In genomic region chr3:105012696-105013313, GRCm38 (mm10) we compare ENCODE assay signal across 41 mouse cellular contexts. TPM values are rescaled to one million over a fixed set of nuclear protein-coding genes. Genes with fewer than 3 reads are reported as not detected.
DNase-seq lines count a peak whose midpoint lies in the region; ATAC-seq and TF ChIP-seq lines count a peak whose summit lies in the region.
"Had no signal": no experiment of that assay in that cellular context is flagged by ENCODE, and none has a peak within 500 bp of the region (broad histone marks: within the 10 kb centered on the region; RNA-seq: fewer than 3 reads in every experiment).

No protein-coding gene starts in this region.

- H3K27ac ChIP-seq in heart, embryonic 12.5 days (ENCODE audit: poor library complexity, severe bottlenecking) = peak overlapping the region; percentile 14; the same call in 1 of the 2 replicates
- no peak overlapping the region for H3K27ac ChIP-seq in heart, embryonic 11.5 days (ENCODE audit: low read depth, low read length)
- no peak overlapping the region for H3K27ac ChIP-seq in cerebellum, adult 2 months (ENCODE audit: insufficient read depth, low read length)
- H3K27ac ChIP-seq: embryonic facial prominence, embryonic 13.5 days; hindbrain, embryonic 14.5 days; limb, embryonic 10.5 days; limb, embryonic 15.5 days; liver, embryonic 13.5 days; midbrain, embryonic 10.5 days; midbrain, embryonic 15.5 days had no signal

- H3K4me3 ChIP-seq in heart, embryonic 12.5 days = no peak overlapping the region
- no peak overlapping the region for H3K4me3 ChIP-seq in heart, embryonic 11.5 days (ENCODE audit: low read depth, low read length)
- no peak overlapping the region for H3K4me3 ChIP-seq in cerebellum, adult 2 months (replicated peaks; ENCODE audit: insufficient read depth, low read depth, low read length)
- H3K4me3 ChIP-seq: embryonic facial prominence, embryonic 13.5 days; erythroblast, embryonic 14.5 days; limb, embryonic 10.5 days; limb, embryonic 15.5 days; liver, embryonic 13.5 days; midbrain, embryonic 10.5 days; midbrain, embryonic 15.5 days had no signal

- no peak overlapping the region for H3K9ac ChIP-seq in heart, embryonic 12.5 days
- no peak overlapping the region for H3K9ac ChIP-seq in heart, embryonic 11.5 days (ENCODE audit: low read depth, low read length)
- H3K9ac ChIP-seq: embryonic facial prominence, embryonic 13.5 days; forebrain, postnatal 0 days; hindbrain, embryonic 14.5 days; limb, embryonic 15.5 days; liver, embryonic 13.5 days; lung, embryonic 14.5 days; midbrain, embryonic 15.5 days had no signal

- intact Hi-C loops in heart, postnatal 14 days (cut with DNase I) = loop anchor here (2.0 kb wide), 1 partner anchor 18 kb away; no protein-coding TSS in a partner anchor
- intact Hi-C loops in heart, postnatal 10 days (cut with DNase I) = no loop called here

- DNase-seq in heart, postnatal 14 days = no peak
- DNase-seq in heart, postnatal 10 days = peak; percentile 43 to 55
- peak; percentile 26 for DNase-seq in 3134 (ENCODE audit: extremely low read depth, insufficient read length, low spot score)
- DNase-seq in 3T3-L1 (ENCODE audit: low read depth, low spot score) = peak; percentile 72
- DNase-seq in right cerebral cortex, postnatal 4 days = no peak
- no peak for DNase-seq in cerebellum, adult 2 months
- DNase-seq: adrenal gland, postnatal 25 days; cerebellum, adult 11-12 months; cerebellum, postnatal 10 days; forebrain, postnatal 0 days; gastrocnemius, postnatal 36 days; kidney, adult 9 months; kidney, postnatal 10 days; layer of hippocampus, postnatal 36 days; liver, embryonic 13.5 days; lung, embryonic 14.5 days; right cerebral cortex, postnatal 25 days; spleen, adult 18-20 months; thymus, postnatal 14 days had no signal

- no peaks in the 10 kb centered on the region for H3K9me3 ChIP-seq in heart, embryonic 12.5 days (replicated peaks)
- H3K9me3 ChIP-seq in heart, embryonic 11.5 days (replicated peaks; ENCODE audit: control insufficient read depth, low read length) = no peaks in the 10 kb centered on the region
- H3K9me3 ChIP-seq: embryonic facial prominence, embryonic 13.5 days; G1E; limb, embryonic 10.5 days; limb, embryonic 15.5 days; liver, embryonic 13.5 days; midbrain, embryonic 10.5 days; midbrain, embryonic 15.5 days had no signal

- TF ChIP-seq CTCF in cerebellum, adult 2 months (IDR thresholded peaks at IDR 0.05; ENCODE audit: borderline replicate concordance, insufficient read depth, low read depth, low read length) = no peak

- peaks cover 58% of the 10 kb centered on the region for H3K4me1 ChIP-seq in heart, embryonic 12.5 days (replicated peaks)
- peaks cover 33% of the 10 kb centered on the region for H3K4me1 ChIP-seq in heart, embryonic 11.5 days (ENCODE audit: control insufficient read depth, insufficient read depth, low read length)
- no peaks in the 10 kb centered on the region for H3K4me1 ChIP-seq in cerebellum, adult 2 months (ENCODE audit: control insufficient read depth, insufficient read depth, low read length)
- H3K4me1 ChIP-seq: embryonic facial prominence, embryonic 13.5 days; limb, embryonic 15.5 days; midbrain, embryonic 10.5 days; midbrain, embryonic 15.5 days had no signal

- no peaks in the 10 kb centered on the region for H3K27me3 ChIP-seq in heart, embryonic 12.5 days (replicated peaks)
- no peaks in the 10 kb centered on the region for H3K27me3 ChIP-seq in heart, embryonic 11.5 days (ENCODE audit: control insufficient read depth, insufficient read depth, low read length)
- no peaks in the 10 kb centered on the region for H3K27me3 ChIP-seq in cerebellum, adult 2 months (ENCODE audit: control insufficient read depth, insufficient read depth, low read length)
- H3K27me3 ChIP-seq: embryonic facial prominence, embryonic 13.5 days; limb, embryonic 15.5 days; liver, embryonic 13.5 days; midbrain, embryonic 15.5 days had no signal

- no peak for ATAC-seq in heart, embryonic 12.5 days (ENCODE audit: insufficient number of reproducible peaks, low FRiP score)
- no peak for ATAC-seq in heart, embryonic 11.5 days (replicated peaks; ENCODE audit: insufficient number of reproducible peaks, low FRiP score, low TSS enrichment)
- ATAC-seq: forebrain, postnatal 0 days; intestine, postnatal 0 days; midbrain, embryonic 15.5 days had no signal

- WGBS in heart, embryonic 12.5 days = 70% methylated on average over 7 of the region's 7 CpGs
- WGBS in heart, embryonic 11.5 days (ENCODE audit: insufficient replicate concordance) = 79% methylated on average over 7 of the region's 7 CpGs
- 80% methylated on average over 7 of the region's 7 CpGs for WGBS in cerebellum, adult 2 months

- no peak overlapping the region for H3K4me2 ChIP-seq in heart, embryonic 12.5 days
- H3K4me2 ChIP-seq in heart, embryonic 11.5 days = no peak overlapping the region
- H3K4me2 ChIP-seq: embryonic facial prominence, embryonic 13.5 days; hindbrain, embryonic 14.5 days; limb, embryonic 15.5 days; liver, embryonic 13.5 days; lung, embryonic 14.5 days; midbrain, embryonic 15.5 days had no signal

- no peak for TF ChIP-seq POLR2A in cerebellum, adult 2 months (IDR thresholded peaks at IDR 0.05; ENCODE audit: borderline replicate concordance, insufficient read depth, low read length)

- peaks cover 42% of the 10 kb centered on the region for H3K36me3 ChIP-seq in heart, embryonic 12.5 days
- peaks cover 17% of the 10 kb centered on the region for H3K36me3 ChIP-seq in heart, embryonic 11.5 days (ENCODE audit: control insufficient read depth, insufficient read depth, low read length)
- H3K36me3 ChIP-seq: G1E; liver, embryonic 13.5 days had no signal

RNA-seq across cellular contexts. Expression of gene Cttnbp2nl, which starts 40.1 kb away (rescaled TPM):
- 40.1 and 43.3 TPM in 2 replicates for polyA plus RNA-seq in heart, embryonic 12.5 days (2016; fragmentation: Nextera tagmentation; extraction: Ambion mirVana)
- 10 to 100 TPM; 30.2 to 31.3 TPM for total RNA-seq in heart, postnatal 14 days (2021)
- total RNA-seq in heart, postnatal 10 days (2021) = 10 to 100 TPM; 33.4 to 33.5 TPM
- 26.1 and 35.7 TPM in 2 replicates for polyA plus RNA-seq in heart, embryonic 11.5 days (2014; fragmentation: Nextera tagmentation; extraction: Ambion mirVana)
- polyA plus RNA-seq in cerebellum, adult 2 months (2012; rRNA removed) = 7.4 TPM in 2 replicates

RNA-seq across cellular contexts. Expression of gene Wnt2b, which starts 51.1 kb away (rescaled TPM):
- polyA plus RNA-seq in heart, embryonic 12.5 days (2016; fragmentation: Nextera tagmentation; extraction: Ambion mirVana) = 1.3 and 1.4 TPM in 2 replicates
- total RNA-seq in heart, postnatal 14 days (2021) = 1 to 10 TPM; 2.4 to 2.8 TPM
- 1 to 10 TPM in 1 of 2 experiments, under 1 TPM in 1; 0.84 to 2.1 TPM for total RNA-seq in heart, postnatal 10 days (2021)
- 1.7 and 1.9 TPM in 2 replicates for polyA plus RNA-seq in heart, embryonic 11.5 days (2014; fragmentation: Nextera tagmentation; extraction: Ambion mirVana)
- 0.40 and 0.44 TPM in 2 replicates for polyA plus RNA-seq in cerebellum, adult 2 months (2012; rRNA removed)
- total RNA-seq: hematopoietic stem cell, adult 5-6 weeks; megakaryocyte progenitor cell, adult 5-6 weeks; neutrophil, adult 5-6 weeks had no signal
- polyA plus RNA-seq: erythroblast, embryonic 14.5 days; G1E had no signal

RNA-seq across cellular contexts. Expression of gene 4930564D02Rik, which starts 53.8 kb away (rescaled TPM):
- not detected in 2 replicates for polyA plus RNA-seq in heart, embryonic 12.5 days (2016; fragmentation: Nextera tagmentation; extraction: Ambion mirVana)
- not detected for total RNA-seq in heart, postnatal 14 days (2021)
- not detected for total RNA-seq in heart, postnatal 10 days (2021)
- polyA plus RNA-seq in heart, embryonic 11.5 days (2014; fragmentation: Nextera tagmentation; extraction: Ambion mirVana) = not detected in 2 replicates
- polyA plus RNA-seq in cerebellum, adult 2 months (2012; rRNA removed) = not detected in 2 replicates
- total RNA-seq: adrenal gland, adult 18-20 months; adrenal gland, postnatal 25 days; common myeloid progenitor, adult 5-6 weeks; forebrain, postnatal 0 days; G1E; gastrocnemius, postnatal 36 days; hematopoietic stem cell, adult 5-6 weeks; layer of hippocampus, postnatal 36 days; left cerebral cortex, postnatal 10 days; megakaryocyte progenitor cell, adult 5-6 weeks; neutrophil, adult 5-6 weeks had no signal
- polyA plus RNA-seq: embryonic facial prominence, embryonic 13.5 days; erythroblast, embryonic 14.5 days; forebrain, embryonic 11.5 days; forebrain, postnatal 0 days; G1E; hindbrain, embryonic 14.5 days; intestine, postnatal 0 days; large intestine, adult 2 months; limb, embryonic 10.5 days; limb, embryonic 15.5 days; liver, embryonic 13.5 days; lung, embryonic 14.5 days; midbrain, embryonic 10.5 days; midbrain, embryonic 15.5 days; neural tube, embryonic 11.5 days; stomach, embryonic 16.5 days; urinary bladder, adult 2 months had no signal

Comparison
In these comparisons a context has a peak if more than half of its experiments do, and no peak if none do; other contexts are left out.
1. DNase-seq: peak in heart, postnatal 10 days (2 of 2), 3134 (single experiment) and 3T3-L1 (single experiment); none in heart, postnatal 14 days (0 of 2), right cerebral cortex, postnatal 4 days (single experiment) and cerebellum, adult 2 months (0 of 2).